Mouse (Mus musculus): ENCODE measurements around the gene Rnaseh2c.

Gene Rnaseh2c

GRCm38 (mm10) chr19:5636571-5637041 is 34.9 kb downstream of the Rnaseh2c start:
- peak; percentile 52 to 54 for DNase-seq

GRCm38 (mm10) chr19:5637069-5638047 is 35.7 kb downstream of the Rnaseh2c start, which contains the start of gene Rela:
Gene Rela (plus strand): TSS chr19:5637483.
- DNase-seq, result peak; percentile 94 to 95

GRCm38 (mm10) chr19:5638416-5639005 is 36.8 kb downstream of the Rnaseh2c start:
- no peak for DNase-seq

- DNase-seq, result peak; percentile 40 to 46
Measured at GRCm38 (mm10) chr19:5640339-5640738, 38.7 kb downstream of the Rnaseh2c start.

GRCm38 (mm10) chr19:5641021-5641420 is 39.3 kb downstream of the Rnaseh2c start:
- DNase-seq, result no peak

- DNase-seq, result no peak
Measured at GRCm38 (mm10) chr19:5641641-5642040, 40.0 kb downstream of the Rnaseh2c start.

GRCm38 (mm10) chr19:5645280-5645679 is 43.6 kb downstream of the Rnaseh2c start:
- DNase-seq, result no peak

GRCm38 (mm10) chr19:5646731-5647330 is 45.2 kb downstream of the Rnaseh2c start:
- DNase-seq, result no peak

GRCm38 (mm10) chr19:5647791-5648190 is 46.1 kb downstream of the Rnaseh2c start:
- DNase-seq, result no peak

- peak; percentile 81 to 84 for DNase-seq
Measured at GRCm38 (mm10) chr19:5648401-5649297, 47.0 kb downstream of the Rnaseh2c start.

GRCm38 (mm10) chr19:5649298-5649741 is 47.6 kb downstream of the Rnaseh2c start:
- DNase-seq, result peak; percentile 49 to 58

GRCm38 (mm10) chr19:5651502-5652274 is 50.0 kb downstream of the Rnaseh2c start:
- no peak for DNase-seq

- no peak for DNase-seq
Measured at GRCm38 (mm10) chr19:5652570-5652969, 50.9 kb downstream of the Rnaseh2c start.

- peak in 1 of 2 experiments; percentile 50 for DNase-seq
Measured at GRCm38 (mm10) chr19:5653969-5654719, 52.5 kb downstream of the Rnaseh2c start.

GRCm38 (mm10) chr19:5654720-5655298 is 53.1 kb downstream of the Rnaseh2c start:
- DNase-seq, result no peak

Data from kidney, postnatal 36 days (tissue).